In the genomic region with DNA sequence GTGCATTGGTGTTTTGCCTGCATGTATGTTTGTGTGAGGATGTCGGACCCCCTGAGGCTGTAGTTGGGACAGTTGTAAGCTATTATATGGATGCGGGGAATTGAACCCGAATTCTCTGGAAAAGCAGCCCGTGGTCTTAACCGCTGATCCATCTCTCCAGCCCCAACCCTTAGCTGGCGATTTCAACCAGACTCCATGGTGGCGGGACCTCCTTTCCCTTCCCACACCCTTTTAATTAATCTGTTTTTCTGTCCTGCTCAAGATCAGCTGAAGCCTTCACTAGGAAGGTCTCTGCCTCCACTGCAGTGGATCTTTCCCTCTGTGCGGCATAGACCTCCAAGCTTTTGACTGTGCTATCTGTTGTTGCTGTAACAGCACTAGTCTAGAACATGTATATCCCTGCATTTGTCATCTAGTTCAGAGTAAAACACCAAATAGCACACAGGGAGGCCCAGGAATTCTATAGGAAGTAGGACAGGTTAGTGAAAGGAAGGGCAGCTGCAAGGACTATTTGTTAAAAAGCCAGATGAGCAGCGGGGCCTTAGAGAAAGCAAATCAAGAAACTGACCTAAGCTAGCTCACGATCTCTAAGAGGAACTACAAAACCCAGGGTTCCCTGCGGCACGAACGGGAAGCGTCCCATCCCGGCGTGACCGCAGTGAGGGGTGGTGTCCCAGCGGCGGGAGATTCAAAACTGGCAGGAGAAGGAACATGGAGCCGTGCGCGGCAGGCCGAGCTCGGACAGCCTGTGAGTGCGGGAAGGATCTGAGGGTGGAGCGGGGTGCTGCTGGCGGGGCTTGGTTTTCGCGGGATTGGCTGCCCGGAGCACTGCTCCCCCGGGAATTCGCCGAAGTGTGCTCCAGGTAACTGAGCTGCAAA, we compare ENCODE assay signal across 8 mouse cellular contexts. TPM values are rescaled to one million over a fixed set of nuclear protein-coding genes. Genes with fewer than 3 reads are reported as not detected.
DNase-seq lines count a peak whose midpoint lies in the region; ATAC-seq and TF ChIP-seq lines count a peak whose summit lies in the region.

Gene Iqgap3, plus strand, starts transcription at position 627 of the 879 bp plus-strand sequence.

- no peaks in the 10 kb centered on the region for H3K9me3 ChIP-seq in G1E (replicated peaks)
- H3K9me3 ChIP-seq in forebrain, embryonic 15.5 days = no peaks in the 10 kb centered on the region
- H3K9me3 ChIP-seq in neural tube, embryonic 14.5 days (ENCODE audit: control insufficient read depth, low read length) = no peaks in the 10 kb centered on the region

- WGBS in forebrain, embryonic 15.5 days = 18% methylated on average over 33 of the region's 33 CpGs
- 20% methylated on average over 33 of the region's 33 CpGs for WGBS in neural tube, embryonic 14.5 days

- peak within 1 kb of the TSS; percentile 86 for H3K4me3 ChIP-seq in G1E (ENCODE audit: low read depth, low read length)
- H3K4me3 ChIP-seq in forebrain, embryonic 15.5 days = peak within 1 kb of the TSS; percentile 53
- peak within 1 kb of the TSS; percentile 35 for H3K4me3 ChIP-seq in neural tube, embryonic 14.5 days (ENCODE audit: low read depth, low read length)
- peak within 1 kb of the TSS; percentile 83 for H3K4me3 ChIP-seq in testis, adult 2 months (ENCODE audit: control insufficient read depth, low read depth, low read length)

- ATAC-seq in G1E (ENCODE audit: extremely low read depth, insufficient number of reproducible peaks, low FRiP score, poor library complexity, severe bottlenecking) = peak; percentile 75
- ATAC-seq in forebrain, embryonic 15.5 days (replicated peaks) = peak; percentile 93
- peak; percentile 94 for ATAC-seq in neural tube, embryonic 14.5 days (ENCODE audit: low read depth)

- peak within 1 kb of the TSS; percentile 78 for H3K4me2 ChIP-seq in forebrain, embryonic 15.5 days (replicated peaks)
- H3K4me2 ChIP-seq in neural tube, embryonic 14.5 days (ENCODE audit: low read depth, low read length) = peak within 1 kb of the TSS; percentile 80

- H3K27ac ChIP-seq in forebrain, embryonic 15.5 days (replicated peaks) = peak within 1 kb of the TSS; percentile 55
- H3K27ac ChIP-seq in neural tube, embryonic 14.5 days (ENCODE audit: low read depth, low read length) = no peak within 1 kb of the TSS; the same call in 1 of the 2 replicates
- no peak within 1 kb of the TSS for H3K27ac ChIP-seq in testis, adult 2 months (ENCODE audit: control insufficient read depth, insufficient read depth, low read depth, low read length)

- DNase-seq in G1E (ENCODE audit: low spot score) = peak; percentile 95
- peak; percentile 88 for DNase-seq in cerebellum, adult 11-12 months
- peak; percentile 70 for DNase-seq in heart, postnatal 25 days (ENCODE audit: low spot score)
- peak; percentile 80 to 87 for DNase-seq in layer of hippocampus, adult 18-20 months (ENCODE audit: low spot score in 2 of 2)
- DNase-seq in lung, adult 18-20 months = peak; percentile 90 to 93

- peaks cover 34% of the 10 kb centered on the region for H3K36me3 ChIP-seq in G1E (replicated peaks)
- H3K36me3 ChIP-seq in forebrain, embryonic 15.5 days = no peaks in the 10 kb centered on the region
- no peaks in the 10 kb centered on the region for H3K36me3 ChIP-seq in neural tube, embryonic 14.5 days (ENCODE audit: control insufficient read depth, insufficient read depth, low read length)
- H3K36me3 ChIP-seq in testis, adult 2 months (ENCODE audit: control insufficient read depth, insufficient read depth, low read length) = no peaks in the 10 kb centered on the region

- TF ChIP-seq POLR2A in testis, adult 2 months (IDR thresholded peaks at IDR 0.05; ENCODE audit: control insufficient read depth, low read depth, low read length) = peak; percentile 19

- peaks cover 18% of the 10 kb centered on the region for H3K27me3 ChIP-seq in G1E (ENCODE audit: insufficient read depth, low read length)
- no peaks in the 10 kb centered on the region for H3K27me3 ChIP-seq in forebrain, embryonic 15.5 days
- no peaks in the 10 kb centered on the region for H3K27me3 ChIP-seq in neural tube, embryonic 14.5 days (ENCODE audit: control insufficient read depth, insufficient read depth, low read length)
- no peaks in the 10 kb centered on the region for H3K27me3 ChIP-seq in testis, adult 2 months (ENCODE audit: control insufficient read depth, insufficient read depth, low read length)

- H3K9ac ChIP-seq in forebrain, embryonic 15.5 days (replicated peaks) = peak within 1 kb of the TSS; percentile 41
- H3K9ac ChIP-seq in neural tube, embryonic 14.5 days (replicated peaks; ENCODE audit: low read depth, low read length) = 0 out of 2 replicates have a peak within 1 kb of the TSS, but pooled peaks have one; percentile 8

- TF ChIP-seq CTCF in G1E (IDR thresholded peaks at IDR 0.05; ENCODE audit: low read depth, low read length) = no peak
- no peak for TF ChIP-seq CTCF in testis, adult 2 months (IDR thresholded peaks at IDR 0.05; ENCODE audit: control insufficient read depth, insufficient read depth, insufficient replicate concordance, low read depth, low read length)

- H3K4me1 ChIP-seq in G1E (ENCODE audit: insufficient read depth, low read depth, low read length) = peaks cover 25% of the 10 kb centered on the region
- peaks cover 17% of the 10 kb centered on the region for H3K4me1 ChIP-seq in forebrain, embryonic 15.5 days
- H3K4me1 ChIP-seq in neural tube, embryonic 14.5 days (ENCODE audit: control insufficient read depth, insufficient read depth, low read length) = 0 out of 2 replicates have a peak, but pooled peaks cover 5% of the 10 kb centered on the region
- H3K4me1 ChIP-seq in testis, adult 2 months (ENCODE audit: control insufficient read depth, insufficient read depth, low read length) = peaks cover 10% of the 10 kb centered on the region

- intact Hi-C loops in heart, postnatal 25 days (cut with DNase I) = no loop called here

RNA-seq across cellular contexts. Expression of gene Iqgap3, which starts in this region (rescaled TPM):
- 20.2 and 29.3 TPM in 2 replicates for total RNA-seq in G1E (2014; fragmentation: Nextera tagmentation)
- 22.8 and 22.9 TPM in 2 replicates for total RNA-seq in G1E (2017)
- polyA plus RNA-seq in G1E (2012) = 10.6 and 13.8 TPM in 2 replicates
- polyA plus RNA-seq in forebrain, embryonic 15.5 days (2015; fragmentation: Nextera tagmentation; extraction: Ambion mirVana) = 7.1 and 8.9 TPM in 2 replicates
- 1 to 10 TPM in 1 of 2 experiments, under 1 TPM in 1; 0.75 to 1.0 TPM for total RNA-seq in heart, postnatal 25 days (2021)
- total RNA-seq in layer of hippocampus, adult 18-20 months (2021) = under 1 TPM; 0.13 to 0.22 TPM
- 1.2 and 2.5 TPM in 2 replicates for polyA plus RNA-seq in neural tube, embryonic 14.5 days (2014; fragmentation: Nextera tagmentation; extraction: Ambion mirVana)
- polyA plus RNA-seq in testis, adult 2 months (2012; rRNA removed) = 3.8 and 4.9 TPM in 2 replicates

Comparison
In these comparisons a context has a peak if more than half of its experiments do, and no peak if none do; other contexts are left out.
1. RNA of gene Iqgap3 (total RNA-seq): 20.2 to 29.3 TPM in G1E; 0.75 to 1.0 TPM in heart, postnatal 25 days and 0.13 to 0.22 TPM in layer of hippocampus, adult 18-20 months; every median in the first group is over 10 times any median in the second.
2. Peak in DNase-seq in layer of hippocampus, adult 18-20 months; RNA of the gene not detected or under 1 TPM.
3. H3K4me3 ChIP-seq: peak in every context shown above with its lines; median percentile 86 in G1E; 83 in testis, adult 2 months; 53 in forebrain, embryonic 15.5 days; 35 in neural tube, embryonic 14.5 days.
4. Peak in every context shown above with its lines, with median percentiles within 50 percentile points of each other: ATAC-seq and DNase-seq.